Mouse (Mus musculus) bone marrow macrophage, adult 2 months (primary cell): ENCODE measurements around the gene Ppef2. TPM values are rescaled to one million over a fixed set of nuclear protein-coding genes. Genes with fewer than 3 reads are reported as not detected.

ENCODE experiments used
- H3K27ac ChIP-seq: 2 replicates; pipeline ENCODE4 v1.5.1; 2012; ENCODE audit warnings: low read depth, low read length; ENCODE audit not compliant: insufficient read depth
- H3K4me1 ChIP-seq: 2 replicates; pipeline ENCODE4 v1.6.1; 2012; ENCODE audit warnings: low read length; ENCODE audit not compliant: control insufficient read depth, insufficient read depth
- H3K4me3 ChIP-seq: 2 replicates; pipeline ENCODE4 v1.5.1; 2012; ENCODE audit warnings: mild to moderate bottlenecking, low read length, moderate library complexity; ENCODE audit not compliant: insufficient read depth
- CTCF ChIP-seq: IDR thresholded peaks from 2 replicates; pipeline ENCODE4 v1.5.1; 2012; ENCODE audit warnings: low read depth, mild to moderate bottlenecking, low read length, moderate library complexity
- POLR2A ChIP-seq: IDR thresholded peaks from 2 replicates; pipeline ENCODE4 v1.6.1; 2012; ENCODE audit warnings: mild to moderate bottlenecking, low read depth, low read length, borderline replicate concordance
- polyA plus RNA-seq: library from polyadenylated mRNA; stranded (reverse); fragments of >200 nt; gene quantifications from 2 replicates; pipeline ENCODE4 v1.2.4, GENCODE M21; 2012; ENCODE audit not compliant: missing spikeins, insufficient read depth, insufficient read length

Gene Ppef2
- polyA plus RNA-seq = 0.40 TPM in 1 of 2 replicates, not detected in the other

DNA sequence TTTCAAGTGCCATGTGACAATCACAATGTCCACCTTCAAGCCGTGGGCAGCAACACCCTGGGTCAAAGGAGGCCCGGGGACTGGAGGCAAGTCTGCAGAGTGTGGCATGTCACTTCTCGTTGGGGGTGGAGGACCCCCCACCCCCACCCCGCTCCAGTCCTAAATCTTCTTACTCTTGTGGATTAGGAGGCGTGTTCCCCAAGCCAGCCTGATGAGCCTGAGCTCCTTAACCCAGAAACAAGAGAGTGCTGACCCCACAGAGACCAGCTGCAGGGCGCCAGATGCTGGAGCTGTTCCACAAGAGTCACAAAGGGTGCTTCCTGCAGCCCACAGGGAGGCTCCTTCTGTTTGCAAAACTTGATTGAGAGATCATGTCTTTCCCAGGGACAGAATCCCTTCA is at the start of gene Ppef2:
Ppef2 (minus strand) TSS at position 61 of the 400 bp plus-strand sequence.
- H3K4me1 ChIP-seq = peaks cover 13% of the 10 kb centered on the region
- H3K4me3 ChIP-seq = no peak within 1 kb of the TSS
- TF ChIP-seq CTCF (no peak), POLR2A (no peak)
- H3K27ac ChIP-seq = no peak within 1 kb of the TSS

DNA sequence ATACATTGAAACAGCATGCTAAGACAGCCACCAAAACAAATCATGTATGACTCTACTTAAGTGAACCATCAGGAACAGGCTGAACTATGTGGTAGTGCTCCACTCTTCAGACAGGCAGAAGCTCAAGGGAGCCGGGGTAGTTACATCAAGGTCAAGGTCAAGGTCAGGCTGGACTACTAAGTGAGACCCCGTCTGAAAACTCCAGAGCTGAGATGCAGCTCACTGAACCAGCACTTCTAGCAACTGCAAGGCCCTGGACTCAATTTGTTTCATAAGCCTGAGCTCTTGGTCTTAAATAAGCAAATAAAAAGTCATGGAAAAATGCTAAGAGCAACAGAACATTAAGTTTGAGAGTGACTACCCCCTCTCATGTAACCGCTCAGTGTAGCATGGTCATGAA is 48.2 kb upstream of the Ppef2 start:
- H3K4me1 ChIP-seq = peaks cover 4% of the 10 kb centered on the region
- no peak overlapping the region for H3K4me3 ChIP-seq
- no peak overlapping the region for H3K27ac ChIP-seq
- TF ChIP-seq POLR2A (no peak), CTCF (no peak)

DNA sequence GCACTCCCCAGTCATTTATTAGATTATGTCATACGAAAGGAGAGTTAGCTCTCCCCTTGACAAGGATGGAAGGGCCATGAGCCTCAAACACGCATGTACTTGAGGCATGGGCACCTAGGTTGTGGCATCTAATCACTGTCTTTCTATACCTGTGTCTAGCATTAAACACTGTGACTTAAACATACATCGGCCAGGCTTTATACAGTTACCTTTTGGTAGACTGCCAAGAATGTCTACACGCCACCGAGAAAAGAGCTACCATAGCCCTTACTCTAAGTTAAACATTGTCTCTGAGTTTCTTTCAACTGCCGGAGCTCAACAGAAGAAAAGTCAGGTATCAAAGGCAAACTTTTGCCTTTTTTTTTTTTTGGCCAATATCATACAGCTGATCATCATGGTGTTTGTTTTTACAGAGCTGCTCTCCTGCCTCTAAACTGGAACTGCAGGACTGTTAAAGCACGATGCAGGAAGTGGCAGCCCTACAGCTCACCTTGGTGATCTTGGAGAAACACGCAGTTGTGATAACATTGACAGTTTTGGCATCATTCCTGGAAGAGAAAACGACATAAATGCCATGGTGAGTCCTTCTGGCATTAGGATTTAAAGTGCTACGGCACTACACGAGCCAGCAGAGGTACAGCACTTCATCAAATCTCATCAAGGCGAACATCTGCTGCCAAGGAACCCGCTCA is 46.2 kb upstream of the Ppef2 start:
- no peaks in the 10 kb centered on the region for H3K4me1 ChIP-seq
- TF ChIP-seq POLR2A = no peak
- no peak for TF ChIP-seq CTCF
- no peak overlapping the region for H3K27ac ChIP-seq
- no peak overlapping the region for H3K4me3 ChIP-seq

DNA sequence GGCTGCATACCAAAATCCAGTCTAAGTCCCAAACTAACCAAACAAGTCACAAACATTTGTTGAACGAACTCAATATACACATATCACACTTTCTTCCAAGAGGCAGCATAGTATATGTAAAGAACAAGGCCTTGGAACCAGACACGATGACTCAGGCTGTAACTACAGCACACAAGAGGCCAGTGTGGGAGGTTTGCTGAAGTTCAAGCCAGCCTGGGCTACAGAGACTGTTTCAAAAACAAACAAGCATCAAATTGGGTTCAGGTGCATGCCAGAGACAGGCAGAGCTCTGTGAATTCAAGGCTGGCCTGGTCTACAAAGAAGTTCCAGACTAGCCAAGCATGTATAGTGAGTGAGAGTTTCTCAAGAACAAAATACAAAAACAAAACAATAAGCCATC is 38.4 kb upstream of the Ppef2 start:
- H3K4me1 ChIP-seq = peaks cover 2% of the 10 kb centered on the region; the same call in 1 of the 2 replicates
- H3K4me3 ChIP-seq = no peak overlapping the region
- H3K27ac ChIP-seq = no peak overlapping the region
- TF ChIP-seq CTCF (no peak), POLR2A (no peak)

GRCm38 (mm10) chr5:92291652-92292414 is 35.8 kb upstream of the Ppef2 start:
- no peak overlapping the region for H3K27ac ChIP-seq
- TF ChIP-seq CTCF (no peak), POLR2A (no peak)
- H3K4me3 ChIP-seq = no peak overlapping the region
- peaks cover 2% of the 10 kb centered on the region; the same call in 1 of the 2 replicates for H3K4me1 ChIP-seq

DNA sequence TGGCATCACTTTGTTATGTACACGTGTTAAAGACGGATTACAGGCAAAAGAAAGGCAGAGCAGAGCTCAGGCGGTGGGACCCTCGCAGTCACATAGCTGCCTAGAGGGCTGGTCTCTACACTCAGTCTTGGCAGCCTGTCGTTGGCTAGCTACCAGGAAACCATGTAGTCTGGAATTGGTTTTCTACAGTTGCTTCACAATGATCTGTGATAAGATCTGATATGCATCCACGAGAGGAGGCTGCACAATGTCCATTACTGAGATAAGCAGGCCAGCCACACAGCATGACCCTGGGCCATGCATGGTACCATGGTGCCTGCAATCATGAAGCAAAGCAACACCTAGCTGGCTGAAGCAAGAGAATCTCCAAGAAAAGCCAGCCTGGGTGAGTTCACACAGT is 31.8 kb upstream of the Ppef2 start:
- H3K4me1 ChIP-seq = peaks cover 2% of the 10 kb centered on the region; the same call in 1 of the 2 replicates
- no peak overlapping the region for H3K27ac ChIP-seq
- H3K4me3 ChIP-seq = no peak overlapping the region
- TF ChIP-seq POLR2A (no peak), CTCF (no peak)

GRCm38 (mm10) chr5:92283107-92283506 is 27.0 kb upstream of the Ppef2 start:
- TF ChIP-seq CTCF (no peak), POLR2A (no peak)
- H3K4me1 ChIP-seq = peaks cover 18% of the 10 kb centered on the region
- H3K4me3 ChIP-seq = no peak overlapping the region
- H3K27ac ChIP-seq = no peak overlapping the region

DNA sequence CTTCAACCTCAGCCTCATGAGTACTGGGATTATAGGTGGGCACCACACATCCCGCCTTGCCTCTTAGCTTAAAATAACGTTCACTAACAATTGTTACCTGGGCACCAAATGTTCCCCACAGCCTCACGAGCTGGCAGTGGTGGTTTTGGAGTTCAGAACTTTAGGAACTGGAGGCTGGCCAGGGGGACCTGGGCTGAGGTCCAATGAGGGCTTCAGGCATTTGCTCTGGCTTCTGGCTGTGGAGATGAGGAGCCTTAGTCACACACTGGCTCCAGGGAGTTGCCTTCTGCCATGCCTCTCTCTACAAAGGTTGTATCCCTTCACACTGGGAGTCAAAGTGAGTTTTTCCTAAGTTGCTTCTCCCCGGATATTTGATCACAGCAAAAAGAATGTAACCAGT is 26.5 kb upstream of the Ppef2 start:
- H3K4me1 ChIP-seq = peaks cover 18% of the 10 kb centered on the region
- H3K27ac ChIP-seq = no peak overlapping the region
- H3K4me3 ChIP-seq = no peak overlapping the region
- TF ChIP-seq POLR2A = no peak

GRCm38 (mm10) chr5:92278942-92279537 is 23.0 kb upstream of the Ppef2 start:
- peak overlapping the region; percentile 71 for H3K27ac ChIP-seq

More at GRCm38 (mm10) chr5:92278942-92279537, 23.0 kb upstream of the Ppef2 start:
- no peak for TF ChIP-seq CTCF
- no peak for TF ChIP-seq POLR2A
- H3K4me1 ChIP-seq = peaks cover 18% of the 10 kb centered on the region
- H3K4me3 ChIP-seq = no peak overlapping the region
